Mouse (Mus musculus) embryo, embryonic 10.5 days (tissue): ENCODE measurements at regions not wholly inside any gene's neighbourhood (a gene's known extent, or its start where the extent isn't known, plus 50 kb on each side); places are given as distances from the start of the nearest gene placed in this dataset.
"Not testable (repeated sequence)": the region's sequence is repeated elsewhere in the genome, so short reads cannot be mapped to it uniquely, and the experiment has no call there.

Source experiments
- DNase-seq: peaks from one replicate; pipeline ENCODE4 v3.0.0-alpha.2; 2015; ENCODE audit warnings: low spot score

DNA sequence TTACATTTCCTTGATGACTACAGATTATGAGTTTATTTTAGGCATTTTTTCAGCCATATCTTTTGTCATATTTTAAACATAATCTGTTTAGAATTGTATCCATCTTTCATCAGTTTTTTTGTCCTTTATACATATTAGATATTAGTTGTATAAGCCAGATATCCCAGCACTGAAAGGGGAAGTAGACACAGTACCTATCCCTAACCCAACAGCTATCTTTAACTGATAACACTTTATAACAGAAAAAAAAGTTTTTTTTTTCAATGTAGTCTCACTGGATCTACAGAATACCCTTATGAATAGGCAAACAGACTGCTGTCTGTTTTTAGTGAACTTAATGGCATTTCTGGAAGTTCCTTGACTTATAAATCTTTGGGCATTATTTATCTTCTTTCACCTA, 1152.1 kb upstream of the Fam98a start:
- no peak for DNase-seq

DNA sequence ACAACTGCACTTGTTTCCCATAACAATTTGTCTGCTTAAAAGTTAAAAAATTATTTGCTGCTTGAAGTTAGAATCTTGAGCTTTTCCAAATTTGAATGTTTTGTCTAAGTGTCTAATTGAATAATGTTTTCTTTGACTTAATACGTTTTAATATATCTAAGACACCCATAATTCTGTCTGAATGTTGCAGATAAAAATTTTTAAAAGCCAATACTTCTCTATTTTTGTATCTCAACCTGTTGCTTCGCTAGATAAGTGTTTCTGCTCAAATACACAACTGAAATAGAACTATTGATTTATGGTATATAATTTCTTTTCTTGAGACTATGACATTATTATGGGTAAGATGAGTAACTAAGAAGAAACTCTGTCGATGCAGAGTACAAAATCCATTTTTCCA, 1144.5 kb upstream of the Fam98a start:
- DNase-seq = no peak

DNA sequence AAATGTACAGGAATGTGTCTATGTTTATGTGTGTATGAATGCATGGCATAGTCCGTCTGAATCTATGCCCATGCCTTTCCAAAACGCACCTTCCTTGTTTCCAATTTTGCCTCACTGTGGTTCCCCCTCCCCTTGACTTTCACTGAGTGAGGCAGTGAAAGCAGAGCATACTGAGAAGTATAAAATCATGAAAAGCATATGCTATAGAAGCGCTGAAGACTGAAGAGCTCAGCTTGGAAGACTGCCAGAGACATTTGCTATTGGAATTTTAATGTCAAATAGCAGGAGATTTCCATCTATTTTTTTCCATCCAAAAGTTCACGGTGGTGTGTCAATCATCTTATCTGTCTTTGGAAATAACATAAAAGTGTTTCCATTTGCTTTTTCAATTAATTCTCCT, 1106.3 kb upstream of the Fam98a start:
- DNase-seq = no peak

DNA sequence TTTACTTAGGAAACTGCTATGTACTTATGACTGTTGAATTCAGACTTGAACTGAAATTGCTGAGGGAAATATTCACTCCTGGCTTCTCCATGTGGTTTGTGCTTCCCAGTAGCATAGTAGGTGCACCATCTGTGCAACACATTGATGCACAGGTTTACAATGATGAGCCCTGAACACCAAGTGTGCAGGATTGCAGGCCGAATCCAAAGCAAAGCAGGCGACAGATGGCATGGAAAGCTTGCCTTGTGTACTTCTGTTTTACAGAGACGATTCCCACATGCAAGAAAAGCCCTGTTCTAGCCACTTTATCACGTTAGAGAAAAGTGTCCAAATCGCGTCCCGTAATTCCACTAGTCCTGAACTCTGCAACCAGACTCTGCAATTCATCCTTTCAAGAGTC, 1074.2 kb upstream of the Fam98a start:
- DNase-seq = no peak

DNA sequence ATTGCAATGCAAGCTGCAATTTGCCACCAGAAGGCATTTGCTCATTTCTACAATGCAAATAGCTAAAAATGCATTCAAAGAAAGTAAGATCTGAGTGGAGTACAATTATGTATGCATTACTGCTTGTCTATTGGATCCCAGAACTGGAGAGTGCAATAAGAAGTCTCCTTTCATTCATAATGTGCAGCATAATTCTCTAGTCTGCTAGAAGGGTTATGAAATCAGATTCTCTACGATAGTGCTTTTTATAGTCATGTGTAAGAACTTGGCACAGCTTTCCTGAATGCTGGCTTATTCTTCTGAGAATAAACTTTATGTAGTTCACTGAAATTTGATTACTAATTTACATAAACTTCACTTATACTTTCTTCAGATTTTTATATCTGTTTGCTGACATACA, 1053.5 kb upstream of the Fam98a start:
- no peak for DNase-seq

DNA sequence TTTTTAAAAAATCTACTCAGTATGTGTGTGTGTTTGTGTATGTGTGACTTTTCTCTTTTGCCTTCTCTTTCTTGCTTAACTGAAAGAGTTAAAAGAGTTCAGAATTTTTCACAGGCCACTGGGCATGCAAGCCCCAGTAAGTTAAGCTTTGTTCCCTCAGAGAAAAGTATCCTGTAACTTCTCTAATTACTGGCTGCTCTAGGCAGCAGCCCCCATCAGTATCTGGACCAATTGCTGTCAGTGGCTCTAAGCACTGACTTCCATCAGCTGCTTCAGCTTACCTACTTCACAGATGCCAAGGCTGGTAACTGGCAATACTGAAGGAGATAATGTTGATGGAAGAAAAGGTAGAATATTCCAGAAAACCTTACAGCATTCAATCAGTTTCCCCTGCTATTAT, 1026.6 kb upstream of the Fam98a start:
- peak; percentile 3 for DNase-seq

DNA sequence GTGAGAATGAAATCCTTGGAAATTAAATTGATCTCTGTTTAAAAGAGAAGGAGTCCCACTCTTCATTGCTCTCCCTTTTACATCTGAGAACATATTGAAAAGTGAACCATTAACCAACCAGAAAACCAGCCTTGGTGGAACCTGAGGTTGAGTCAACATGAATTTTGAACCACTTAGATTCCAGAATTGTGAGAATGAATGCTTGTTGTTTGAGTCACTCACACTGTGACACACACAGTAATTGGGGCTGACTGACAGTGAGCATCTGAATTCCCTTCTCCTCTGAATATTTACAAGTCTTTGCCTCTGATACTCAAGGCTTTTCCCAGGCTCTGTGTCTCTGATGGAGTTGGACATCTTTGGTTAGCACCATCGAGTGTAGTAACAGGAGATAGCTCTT, 1008.0 kb upstream of the Fam98a start:
- no peak for DNase-seq

DNA sequence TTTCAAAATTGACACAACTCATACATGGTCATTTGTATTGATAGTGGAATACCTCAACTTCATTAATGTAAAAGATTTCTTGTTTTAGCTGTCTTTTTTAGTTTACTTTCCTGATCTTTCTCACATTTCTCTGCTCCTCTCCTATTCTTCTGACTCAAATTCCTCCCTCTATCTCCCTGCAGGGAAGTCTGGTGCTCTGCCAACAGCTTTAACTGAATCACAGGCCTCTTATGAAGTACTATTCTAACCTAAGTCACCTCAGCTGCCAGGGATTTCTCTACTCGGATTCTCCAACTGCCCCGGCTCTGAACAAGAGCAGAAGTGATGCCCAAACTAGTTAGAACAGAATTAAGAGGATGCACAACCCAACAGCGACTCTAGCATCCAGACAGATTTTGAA, 993.8 kb upstream of the Fam98a start:
- DNase-seq = no peak

DNA sequence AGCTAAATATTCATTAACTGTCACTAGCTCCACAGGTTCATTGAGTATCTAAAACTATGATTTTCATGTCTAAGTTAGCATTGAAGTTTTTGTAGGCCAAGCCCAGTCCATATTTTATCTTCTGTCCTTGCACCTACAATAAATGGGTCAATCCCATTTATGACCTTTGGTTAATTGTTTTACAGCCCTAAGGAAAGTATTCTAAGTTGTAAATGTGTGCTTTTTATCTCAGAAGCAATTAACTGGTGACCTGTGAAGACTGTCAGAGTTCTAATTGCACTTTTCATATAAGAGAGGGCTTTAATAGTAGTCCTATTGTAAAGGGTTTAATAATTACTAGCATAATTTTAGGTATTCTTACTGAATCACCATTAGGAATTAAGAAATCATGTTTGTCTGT, 984.0 kb upstream of the Fam98a start:
- no peak for DNase-seq

DNA sequence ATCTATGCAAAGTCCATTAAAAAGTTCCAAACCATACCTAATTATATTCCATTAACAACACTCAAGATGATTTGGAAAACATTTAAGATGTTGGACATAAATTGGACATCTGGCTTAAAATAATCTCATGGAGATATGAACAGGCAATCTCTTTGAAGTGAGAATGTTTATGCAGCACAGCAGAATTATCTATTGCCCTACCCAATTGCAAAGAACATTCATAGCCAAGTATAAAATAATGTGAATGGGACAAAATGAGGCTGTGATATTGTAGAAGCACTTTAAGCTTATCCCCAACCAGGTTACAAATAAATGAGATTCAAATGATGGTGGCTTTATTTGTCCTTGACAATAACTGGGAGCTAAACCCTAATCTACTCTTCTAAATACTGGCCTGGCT, 950.0 kb upstream of the Fam98a start:
- no peak for DNase-seq

DNA sequence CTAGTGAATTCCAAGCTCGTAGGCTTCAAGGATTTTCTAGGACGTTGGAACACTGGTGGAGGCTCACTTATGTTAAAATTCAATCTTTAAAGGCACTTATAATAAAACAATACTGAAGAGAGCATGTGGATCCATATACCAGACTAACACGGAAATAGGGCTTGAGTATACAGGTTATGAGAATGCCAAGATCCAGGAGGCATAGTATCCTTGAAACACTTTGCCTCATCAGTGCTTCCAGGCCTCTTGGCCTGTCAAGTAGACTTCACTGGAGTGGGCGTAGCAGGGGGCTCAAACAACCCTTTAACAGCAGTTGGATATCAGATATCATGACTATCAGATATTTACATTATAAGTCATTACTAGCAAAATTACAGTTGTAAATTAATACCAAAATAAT, 948.7 kb upstream of the Fam98a start:
- DNase-seq = no peak

DNA sequence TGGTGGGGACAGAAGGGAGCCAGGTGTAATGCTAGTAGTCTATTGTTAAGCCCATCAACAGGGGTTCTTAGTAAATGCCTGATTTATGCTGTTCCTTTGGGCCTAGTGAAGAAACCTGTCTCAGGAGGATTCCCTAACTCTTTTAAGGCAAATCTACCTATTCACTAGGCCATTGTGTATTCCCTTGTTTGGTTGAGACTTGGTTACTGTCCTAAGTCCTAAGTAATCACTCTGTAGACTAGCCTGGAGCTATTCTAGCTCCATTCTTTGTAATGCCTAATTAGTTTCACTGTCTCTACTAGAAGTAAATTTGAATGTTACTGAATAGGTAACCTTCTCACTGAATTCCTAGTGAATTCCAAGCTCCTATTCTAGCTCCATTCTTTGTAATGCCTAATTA, 948.2 kb upstream of the Fam98a start:
- DNase-seq = not testable (repeated sequence)

DNA sequence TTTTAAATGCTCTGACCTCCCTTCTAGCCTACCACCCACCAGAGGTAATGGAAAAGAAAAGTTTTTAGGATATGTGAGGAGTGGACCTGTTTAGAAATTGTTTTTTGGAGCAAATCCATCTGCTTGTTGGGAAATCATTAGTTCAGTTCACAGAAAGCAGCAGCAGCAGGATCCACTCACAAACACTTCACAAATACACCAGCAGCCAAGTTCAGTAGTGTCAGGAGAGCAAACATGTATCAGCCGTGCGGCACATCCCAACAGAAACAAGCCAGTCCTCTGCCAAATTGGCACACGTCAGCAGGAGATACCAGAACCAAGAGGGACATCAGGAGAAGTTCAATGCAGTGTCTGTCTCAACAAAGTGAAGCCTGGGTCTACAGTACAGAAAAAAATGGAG, 935.6 kb upstream of the Fam98a start:
- DNase-seq = no peak

DNA sequence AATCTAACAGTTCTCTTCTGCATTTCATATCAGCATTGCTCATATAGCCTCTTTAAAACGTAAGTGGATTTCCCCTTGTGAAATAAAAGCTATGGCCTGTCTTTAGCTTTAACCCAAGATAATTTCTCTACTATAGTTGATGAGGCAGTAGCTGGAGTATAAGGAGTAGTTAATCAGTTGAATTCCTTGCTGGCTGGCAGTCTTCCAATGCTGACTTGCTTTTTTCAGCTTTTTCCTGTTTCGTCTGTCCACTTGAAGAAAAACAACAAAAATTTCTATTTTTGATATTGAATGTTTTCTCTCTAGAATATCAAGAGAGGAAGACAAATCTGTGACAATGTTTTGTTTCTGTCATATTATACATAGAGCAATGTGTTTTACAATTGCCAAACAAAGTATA, 932.4 kb upstream of the Fam98a start:
- no peak for DNase-seq

DNA sequence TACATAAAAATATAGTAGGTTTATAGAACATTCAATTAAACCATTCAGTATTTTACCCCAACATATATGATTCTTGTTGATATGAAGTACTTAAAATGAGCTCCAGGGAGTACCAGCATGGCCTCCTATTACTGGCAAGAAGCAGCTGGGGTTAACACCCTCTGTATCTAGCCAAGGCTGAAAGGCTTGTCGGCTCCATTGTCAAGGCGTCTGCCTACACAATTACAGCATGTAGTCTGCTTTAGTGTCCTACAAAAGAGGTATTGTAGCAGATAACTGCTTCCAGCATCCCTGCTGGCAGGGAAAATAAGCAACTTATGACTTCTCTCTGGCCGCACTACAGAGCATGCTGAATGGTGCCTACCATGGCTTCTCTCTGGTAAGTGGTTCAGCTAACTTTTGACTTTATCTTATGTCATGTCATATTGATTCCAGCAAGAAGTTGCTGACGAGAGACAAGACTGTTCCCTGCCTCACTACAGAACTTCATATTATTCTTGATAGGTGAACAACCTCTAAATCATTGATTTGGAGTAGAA, 899.6 kb upstream of the Fam98a start:
- DNase-seq = peak; percentile 49
